Mouse (Mus musculus): Measurements from ENCODE around the gene Togaram1. TPM values are rescaled to one million over a fixed set of nuclear protein-coding genes. Genes with fewer than 3 reads are reported as not detected.
A peak's percentile ranks its signal among the peaks of the same experiment; 100 is the strongest.

Gene Togaram1
- polyA plus RNA-seq, 1 experiment = 5.8 TPM

DNA sequence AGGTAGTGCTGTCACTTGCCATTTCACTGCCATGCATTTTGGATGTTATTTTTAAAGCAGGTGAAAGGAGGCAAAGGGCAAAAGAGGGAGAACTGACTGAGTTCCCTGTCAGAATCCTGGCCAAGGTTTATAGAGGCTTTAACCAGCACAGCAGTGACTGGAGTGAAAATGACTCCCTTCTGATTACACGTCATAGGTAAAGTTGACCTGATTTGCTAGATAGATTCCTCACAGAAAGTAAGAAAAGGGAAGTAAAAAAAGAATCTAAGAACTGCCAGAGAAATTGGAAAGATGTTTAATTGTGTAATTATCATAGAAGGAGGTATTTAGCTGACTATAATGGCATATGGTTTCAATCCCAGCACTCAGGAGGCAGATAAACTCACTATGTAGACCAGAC, 11.9 kb downstream of the Togaram1 start:
- no peak overlapping the region for H3K4me3 ChIP-seq (ENCODE audit: insufficient read depth, low read depth, low read length)
- no peak overlapping the region for H3K27ac ChIP-seq (ENCODE audit: insufficient read depth, low read depth, low read length)
- DNase-seq = no peak
- H3K4me1 ChIP-seq (ENCODE audit: control insufficient read depth, insufficient read depth, low read length) = peaks cover 3% of the 10 kb centered on the region; the same call in 1 of the 2 replicates
- peaks cover 4% of the 10 kb centered on the region; the same call in 1 of the 2 replicates for H3K36me3 ChIP-seq (ENCODE audit: control insufficient read depth, insufficient read depth, low read length)
- no peaks in the 10 kb centered on the region for H3K27me3 ChIP-seq (replicated peaks; ENCODE audit: control insufficient read depth, insufficient read depth, low read length)
- TF ChIP-seq CTCF (conservative IDR thresholded peaks at IDR 0.05; ENCODE audit: insufficient read depth, insufficient read length, low read depth, low read length) = no peak
- TF ChIP-seq POLR2A (IDR thresholded peaks at IDR 0.05; ENCODE audit: low read depth, low read length) = no peak
- WGBS = 78% methylated on average over 1 of the region's 1 CpGs

GRCm38 (mm10) chr12:65007725-65008124, 42.1 kb downstream of the Togaram1 start:
- DNase-seq = no peak
- WGBS = 90% methylated on average over 3 of the region's 3 CpGs
- Histone ChIP-seq H3K4me3 (ENCODE audit: insufficient read depth, low read depth, low read length) (no peak overlapping the region), H3K27me3 (replicated peaks; ENCODE audit: control insufficient read depth, insufficient read depth, low read length) (no peaks in the 10 kb centered on the region), H3K4me1 (ENCODE audit: control insufficient read depth, insufficient read depth, low read length) (no peaks in the 10 kb centered on the region), H3K36me3 (ENCODE audit: control insufficient read depth, insufficient read depth, low read length) (peaks cover 17% of the 10 kb centered on the region), H3K27ac (ENCODE audit: insufficient read depth, low read depth, low read length) (no peak overlapping the region)
- no peak for TF ChIP-seq POLR2A (IDR thresholded peaks at IDR 0.05; ENCODE audit: low read depth, low read length)
- TF ChIP-seq CTCF (conservative IDR thresholded peaks at IDR 0.05; ENCODE audit: insufficient read depth, insufficient read length, low read depth, low read length) = no peak

DNA sequence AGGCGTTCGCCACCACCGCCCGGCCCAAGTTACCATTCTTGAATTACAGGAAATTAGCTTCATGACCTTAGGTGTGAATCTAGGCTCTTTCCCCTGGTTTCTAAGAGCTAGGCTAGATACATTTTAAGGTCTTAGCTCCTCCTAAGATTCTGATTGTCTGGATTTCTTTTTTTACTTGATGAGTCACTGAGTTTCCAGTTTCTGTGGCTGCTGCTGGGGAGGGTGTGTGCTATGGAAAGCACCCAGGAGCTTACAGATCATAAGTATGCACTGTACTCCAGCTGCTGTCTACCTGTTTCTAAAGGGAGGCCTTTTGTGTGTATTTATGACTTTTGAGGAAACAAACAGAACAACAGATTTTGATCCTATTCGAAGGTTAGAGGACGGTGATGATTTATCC, 57.2 kb downstream of the Togaram1 start:
- no peaks in the 10 kb centered on the region for H3K27me3 ChIP-seq (replicated peaks; ENCODE audit: control insufficient read depth, insufficient read depth, low read length)
- no peaks in the 10 kb centered on the region for H3K4me1 ChIP-seq (ENCODE audit: control insufficient read depth, insufficient read depth, low read length)
- no peak for DNase-seq
- H3K4me3 ChIP-seq (ENCODE audit: insufficient read depth, low read depth, low read length) = no peak overlapping the region
- H3K27ac ChIP-seq (ENCODE audit: insufficient read depth, low read depth, low read length) = no peak overlapping the region
- TF ChIP-seq POLR2A (IDR thresholded peaks at IDR 0.05; ENCODE audit: low read depth, low read length) = no peak
- no peak for TF ChIP-seq CTCF (conservative IDR thresholded peaks at IDR 0.05; ENCODE audit: insufficient read depth, insufficient read length, low read depth, low read length)
- WGBS = 98% methylated on average over 6 of the region's 6 CpGs
- H3K36me3 ChIP-seq (ENCODE audit: control insufficient read depth, insufficient read depth, low read length) = peaks cover 2% of the 10 kb centered on the region

GRCm38 (mm10) chr12:65035839-65036189, 70.2 kb downstream of the Togaram1 start:
- 41% methylated on average over 8 of the region's 8 CpGs for WGBS
- peak overlapping the region; percentile 100 for H3K4me3 ChIP-seq (ENCODE audit: insufficient read depth, low read depth, low read length)
- no peak for TF ChIP-seq POLR2A (IDR thresholded peaks at IDR 0.05; ENCODE audit: low read depth, low read length)
- DNase-seq = no peak
- no peaks in the 10 kb centered on the region for H3K27me3 ChIP-seq (replicated peaks; ENCODE audit: control insufficient read depth, insufficient read depth, low read length)
- H3K27ac ChIP-seq (ENCODE audit: insufficient read depth, low read depth, low read length) = peak overlapping the region; percentile 80; the same call in 1 of the 2 replicates
- no peaks in the 10 kb centered on the region for H3K36me3 ChIP-seq (ENCODE audit: control insufficient read depth, insufficient read depth, low read length)
- H3K4me1 ChIP-seq (ENCODE audit: control insufficient read depth, insufficient read depth, low read length) = peaks cover 2% of the 10 kb centered on the region; the same call in 1 of the 2 replicates

DNA sequence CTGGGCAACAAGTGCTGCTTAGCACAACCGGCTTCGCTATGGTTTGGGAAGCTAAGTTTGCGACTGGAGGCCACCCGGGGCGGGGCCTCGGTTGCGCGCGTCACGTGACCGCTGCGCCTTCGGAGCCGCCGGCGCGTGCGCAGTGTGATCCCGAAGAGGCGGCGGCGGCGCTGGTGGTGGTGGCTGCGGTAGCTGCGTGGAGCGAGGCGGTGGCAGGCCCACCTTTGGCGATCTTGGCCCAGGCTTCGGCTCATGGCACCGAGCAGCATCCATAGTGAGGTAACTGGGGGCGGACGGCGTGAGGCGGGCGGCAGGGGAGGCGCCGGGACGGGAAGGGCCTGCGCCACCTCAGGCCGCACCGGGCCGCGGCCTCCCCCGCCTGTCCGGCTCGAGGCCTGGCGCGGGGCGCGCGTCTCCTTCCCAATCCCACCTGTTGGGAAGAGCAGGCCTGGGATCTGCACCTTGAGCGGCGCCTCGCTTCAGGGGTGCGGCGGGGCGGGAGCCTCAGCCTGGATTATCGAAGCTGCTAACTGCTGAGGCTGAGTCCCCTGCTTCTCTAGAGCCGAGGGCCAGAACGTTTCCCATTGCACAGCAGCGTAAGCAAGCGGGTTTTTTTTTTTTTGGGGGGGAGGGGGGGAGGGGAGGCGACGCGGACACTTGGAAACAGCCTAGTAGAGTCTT, 70.7 kb downstream of the Togaram1 start, which contains the start of gene Prpf39:
Prpf39 (plus strand) TSS at position 144 of the 681 bp plus-strand sequence.
- DNase-seq = peak; percentile 95
- Histone ChIP-seq H3K36me3 (ENCODE audit: control insufficient read depth, insufficient read depth, low read length) (no peaks in the 10 kb centered on the region), H3K4me1 (ENCODE audit: control insufficient read depth, insufficient read depth, low read length) (peaks cover 2% of the 10 kb centered on the region; the same call in 1 of the 2 replicates), H3K4me3 (ENCODE audit: insufficient read depth, low read depth, low read length) (peak within 1 kb of the TSS; percentile 100), H3K27ac (ENCODE audit: insufficient read depth, low read depth, low read length) (peak within 1 kb of the TSS; percentile 99), H3K27me3 (replicated peaks; ENCODE audit: control insufficient read depth, insufficient read depth, low read length) (no peaks in the 10 kb centered on the region)
- TF ChIP-seq CTCF (conservative IDR thresholded peaks at IDR 0.05; ENCODE audit: insufficient read depth, insufficient read length, low read depth, low read length) = no peak
- TF ChIP-seq POLR2A (IDR thresholded peaks at IDR 0.05; ENCODE audit: low read depth, low read length) = peak; percentile 62
- under 1% methylated on average over 65 of the region's 65 CpGs for WGBS

- 7% methylated on average over 18 of the region's 18 CpGs for WGBS
- no peaks in the 10 kb centered on the region for H3K27me3 ChIP-seq (replicated peaks; ENCODE audit: control insufficient read depth, insufficient read depth, low read length)
- no peaks in the 10 kb centered on the region for H3K36me3 ChIP-seq (ENCODE audit: control insufficient read depth, insufficient read depth, low read length)
- peaks cover 2% of the 10 kb centered on the region; the same call in 1 of the 2 replicates for H3K4me1 ChIP-seq (ENCODE audit: control insufficient read depth, insufficient read depth, low read length)
- TF ChIP-seq POLR2A (IDR thresholded peaks at IDR 0.05; ENCODE audit: low read depth, low read length) = no peak
- TF ChIP-seq CTCF (conservative IDR thresholded peaks at IDR 0.05; ENCODE audit: insufficient read depth, insufficient read length, low read depth, low read length) = no peak
- peak overlapping the region; percentile 100 for H3K4me3 ChIP-seq (ENCODE audit: insufficient read depth, low read depth, low read length)
- H3K27ac ChIP-seq (ENCODE audit: insufficient read depth, low read depth, low read length) = no peak overlapping the region
- DNase-seq = peak; percentile 5
These were observed 71.4 kb downstream of the Togaram1 start for GRCm38 (mm10) chr12:65036892-65037545.

DNA sequence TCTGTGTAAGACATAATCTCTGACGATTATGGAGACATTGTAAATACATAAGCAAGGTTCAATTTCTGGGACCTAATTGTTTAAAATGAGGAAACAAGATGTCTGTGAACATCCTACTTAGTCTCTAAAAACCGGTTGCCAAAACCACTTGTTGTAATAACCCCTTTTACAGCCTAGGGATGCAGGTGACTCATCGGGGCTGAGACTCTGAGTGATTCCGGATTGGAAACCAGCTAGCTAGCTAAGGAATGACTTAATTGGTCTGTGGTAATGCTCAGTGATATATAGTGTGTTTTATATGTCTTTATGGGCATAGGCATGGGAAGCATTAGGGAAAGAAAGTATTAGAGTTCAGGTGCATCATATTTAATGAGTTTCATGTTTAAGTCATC, 71.9 kb downstream of the Togaram1 start:
- Histone ChIP-seq H3K4me1 (ENCODE audit: control insufficient read depth, insufficient read depth, low read length) (peaks cover 2% of the 10 kb centered on the region; the same call in 1 of the 2 replicates), H3K4me3 (ENCODE audit: insufficient read depth, low read depth, low read length) (peak overlapping the region; percentile 100; the same call in 1 of the 2 replicates), H3K27me3 (replicated peaks; ENCODE audit: control insufficient read depth, insufficient read depth, low read length) (no peaks in the 10 kb centered on the region), H3K36me3 (ENCODE audit: control insufficient read depth, insufficient read depth, low read length) (no peaks in the 10 kb centered on the region), H3K27ac (ENCODE audit: insufficient read depth, low read depth, low read length) (no peak overlapping the region)
- TF ChIP-seq CTCF (conservative IDR thresholded peaks at IDR 0.05; ENCODE audit: insufficient read depth, insufficient read length, low read depth, low read length) (no peak), POLR2A (IDR thresholded peaks at IDR 0.05; ENCODE audit: low read depth, low read length) (no peak)
- WGBS = 3% methylated on average over 4 of the region's 4 CpGs
- no peak for DNase-seq

Data from kidney, adult 2 months (tissue).